Mouse (Mus musculus) thymus, adult 18-20 months (tissue): ENCODE data around the gene Lrp8.

Experiments used
- DNase-seq, 2 experiments: peaks; one replicate each; pipeline ENCODE4 v3.0.0; 2022; ENCODE audit warnings: mixed read lengths in 2 of 2

Gene Lrp8

DNA sequence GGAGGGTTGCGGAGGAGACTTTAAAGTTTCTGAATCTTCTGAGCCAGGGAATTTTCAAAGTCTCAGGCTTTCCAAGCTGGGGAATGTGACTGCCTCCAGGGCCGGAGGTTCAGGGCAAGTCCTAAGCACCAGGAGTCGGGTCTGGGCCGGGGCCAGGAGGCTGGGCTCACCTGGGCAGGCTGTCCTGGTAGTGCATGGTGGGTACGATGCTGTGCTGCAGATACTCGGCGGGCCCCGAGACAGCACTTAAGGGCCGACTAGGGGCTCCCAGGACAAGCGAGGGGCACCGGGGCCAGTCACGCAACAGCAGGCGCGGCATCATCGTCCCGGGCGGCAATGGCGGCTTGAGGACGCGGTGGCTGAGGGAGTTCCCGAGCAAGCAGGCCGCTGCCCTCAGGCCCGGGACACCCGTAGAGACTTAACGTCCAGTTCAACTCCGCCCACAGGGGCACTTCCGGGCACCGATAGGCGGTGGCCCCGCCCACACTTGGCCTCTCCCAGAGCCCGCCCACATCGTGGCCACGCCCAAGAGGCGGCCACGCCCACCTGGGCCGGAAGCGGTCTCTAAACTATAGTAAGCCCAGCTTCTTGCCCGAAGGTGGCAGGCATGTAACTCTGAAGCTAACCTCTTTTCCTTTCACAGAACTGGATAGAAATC is 121.2 kb downstream of the Lrp8 start, which contains the start of gene Cpt2:
Gene Cpt2, minus strand, starts transcription at position 466 of the 658 bp plus-strand sequence.
- peak; percentile 80 to 86 for DNase-seq

DNA sequence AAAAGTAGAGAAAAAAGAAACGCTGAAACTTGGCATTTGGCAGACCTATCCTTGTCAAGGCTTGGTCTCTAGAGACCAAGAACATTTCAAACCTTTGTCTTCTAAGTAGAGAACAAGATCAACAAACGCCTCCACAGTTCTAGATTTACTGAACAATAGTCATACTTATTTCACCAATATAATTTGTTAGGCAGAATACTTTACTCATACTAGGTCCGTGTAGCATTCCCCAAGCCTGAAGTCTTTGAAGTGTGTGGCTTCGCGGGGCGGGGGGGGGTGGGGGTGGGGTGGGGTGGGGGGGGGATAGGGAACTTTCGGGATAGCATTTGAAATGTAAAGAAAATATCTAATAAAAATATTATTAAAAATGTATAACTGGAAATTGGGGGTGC is 121.7 kb downstream of the Lrp8 start:
- DNase-seq: no peak
